Mouse (Mus musculus) heart, embryonic 12.5 days (tissue): ENCODE data around the gene Cnga1. TPM values are rescaled to one million over a fixed set of nuclear protein-coding genes. Genes with fewer than 3 reads are reported as not detected.
"Not testable (repeated sequence)": the region's sequence is repeated elsewhere in the genome, so short reads cannot be mapped to it uniquely, and the experiment has no call there.

ENCODE experiments used
- ATAC-seq: fragments of 200-750 bp; cut with Nextera tagmentation; 2 replicates; pipeline ENCODE4 v1.8.0; 2017; ENCODE audit warnings: moderate TSS enrichment, moderate library complexity; ENCODE audit not compliant: insufficient number of reproducible peaks, low FRiP score
- H3K27ac ChIP-seq: fragments of 300-500 bp; sonication (generic); 2 replicates; pipeline ENCODE4 v1.5.1; 2016; ENCODE audit warnings: mild to moderate bottlenecking, moderate library complexity; ENCODE audit not compliant: poor library complexity, severe bottlenecking
- H3K27me3 ChIP-seq: fragments of 300-500 bp; sonication (generic); replicated peaks from 2 replicates; pipeline ENCODE4 v1.6.1; 2016; ENCODE audit warnings: mild to moderate bottlenecking, moderate library complexity
- H3K36me3 ChIP-seq: fragments of 300-500 bp; sonication (generic); 2 replicates; pipeline ENCODE4 v1.6.1; 2016; ENCODE audit warnings: mild to moderate bottlenecking, moderate library complexity
- H3K4me1 ChIP-seq: fragments of 300-500 bp; sonication (generic); replicated peaks from 2 replicates; pipeline ENCODE4 v1.6.1; 2016; ENCODE audit warnings: mild to moderate bottlenecking
- H3K4me2 ChIP-seq: fragments of 300-500 bp; sonication (generic); 2 replicates; pipeline ENCODE4 v1.6.1; 2016; ENCODE audit warnings: mild to moderate bottlenecking, moderate library complexity
- H3K4me3 ChIP-seq: fragments of 300-500 bp; sonication (generic); 2 replicates; pipeline ENCODE4 v1.5.1; 2016; ENCODE audit warnings: mild to moderate bottlenecking
- H3K9ac ChIP-seq: fragments of 300-500 bp; sonication (generic); 2 replicates; pipeline ENCODE4 v1.6.1; 2016; ENCODE audit warnings: mild to moderate bottlenecking, moderate library complexity
- H3K9me3 ChIP-seq: fragments of 300-500 bp; sonication (generic); replicated peaks from 2 replicates; pipeline ENCODE4 v1.6.1; 2016; ENCODE audit warnings: mild to moderate bottlenecking, moderate library complexity
- WGBS: fragments of 180-500 bp; shearing (Covaris S2); methylation state at CpG from one replicate; pipeline ENCODE4 v1.1.7; 2016; 5-methylcytosine and 5-hydroxymethylcytosine counted together
- polyA plus RNA-seq: library from polyadenylated mRNA; unstranded; fragments of >200 nt; fragmentation: Nextera tagmentation; extraction: Ambion mirVana; gene quantifications from 2 replicates; pipeline ENCODE4 v1.2.1, GENCODE M21; 2016

The Cnga1 gene
- polyA plus RNA-seq, 1 experiment from 2014 or later: not detected

- H3K4me3 ChIP-seq: no peak overlapping the region
- 91% methylated on average over 1 of the region's 1 CpGs for WGBS
- no peaks in the 10 kb centered on the region for H3K36me3 ChIP-seq
- H3K27me3 ChIP-seq: peaks cover 10% of the 10 kb centered on the region
- ATAC-seq: no peak
- no peaks in the 10 kb centered on the region for H3K4me1 ChIP-seq
- H3K4me2 ChIP-seq: no peak overlapping the region
- no peak overlapping the region for H3K9ac ChIP-seq
- H3K9me3 ChIP-seq: no peaks in the 10 kb centered on the region
- no peak overlapping the region for H3K27ac ChIP-seq
Measured at GRCm38 (mm10) chr5:72640072-72640471, 4.0 kb downstream of the Cnga1 start.

- Histone ChIP-seq H3K36me3 (no peaks in the 10 kb centered on the region), H3K4me1 (no peaks in the 10 kb centered on the region), H3K9ac (no peak overlapping the region), H3K9me3 (no peaks in the 10 kb centered on the region), H3K4me2 (no peak overlapping the region), H3K27me3 (no peaks in the 10 kb centered on the region), H3K4me3 (no peak overlapping the region), H3K27ac (no peak overlapping the region)
- WGBS: 79% methylated on average over 3 of the region's 3 CpGs
- no peak for ATAC-seq
Measured at GRCm38 (mm10) chr5:72636576-72636975, 7.5 kb downstream of the Cnga1 start.

- H3K4me2 ChIP-seq: no peak overlapping the region
- no peaks in the 10 kb centered on the region for H3K27me3 ChIP-seq
- WGBS: 39% methylated on average over 3 of the region's 3 CpGs
- ATAC-seq: no peak
- H3K27ac ChIP-seq: no peak overlapping the region
- no peak overlapping the region for H3K4me3 ChIP-seq
- H3K4me1 ChIP-seq: no peaks in the 10 kb centered on the region
- H3K9me3 ChIP-seq: no peaks in the 10 kb centered on the region
- no peaks in the 10 kb centered on the region for H3K36me3 ChIP-seq
- H3K9ac ChIP-seq: no peak overlapping the region
Measured at GRCm38 (mm10) chr5:72636122-72636521, 8.0 kb downstream of the Cnga1 start.

DNA sequence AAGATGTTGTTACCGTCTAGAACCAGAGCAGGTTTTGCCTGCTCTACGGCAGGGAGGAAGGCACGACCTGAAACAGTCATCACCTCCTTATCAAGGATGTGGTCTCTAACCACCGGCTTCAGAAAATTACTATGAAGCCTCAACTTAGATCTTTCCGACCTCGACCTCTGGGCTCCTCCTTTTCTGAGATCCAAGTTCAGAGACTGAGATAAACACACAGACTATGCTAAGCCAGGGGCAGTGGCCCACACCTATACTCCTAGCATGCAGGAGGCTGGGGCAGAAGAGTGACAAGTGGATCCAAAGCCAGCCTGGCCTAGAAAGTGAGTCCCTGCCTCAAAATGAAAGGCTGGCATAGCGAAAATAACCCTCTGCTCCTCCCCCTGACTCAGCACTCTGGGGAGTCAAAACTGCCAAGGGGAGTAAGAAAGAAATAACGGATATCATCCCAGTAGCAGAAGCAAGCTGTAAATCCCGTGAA, 9.2 kb downstream of the Cnga1 start:
- Histone ChIP-seq H3K4me2 (no peak overlapping the region), H3K4me3 (no peak overlapping the region), H3K4me1 (no peaks in the 10 kb centered on the region), H3K27ac (no peak overlapping the region), H3K9me3 (no peaks in the 10 kb centered on the region), H3K36me3 (no peaks in the 10 kb centered on the region), H3K27me3 (no peaks in the 10 kb centered on the region), H3K9ac (no peak overlapping the region)
- no peak for ATAC-seq
- 62% methylated on average over 9 of the region's 9 CpGs for WGBS

DNA sequence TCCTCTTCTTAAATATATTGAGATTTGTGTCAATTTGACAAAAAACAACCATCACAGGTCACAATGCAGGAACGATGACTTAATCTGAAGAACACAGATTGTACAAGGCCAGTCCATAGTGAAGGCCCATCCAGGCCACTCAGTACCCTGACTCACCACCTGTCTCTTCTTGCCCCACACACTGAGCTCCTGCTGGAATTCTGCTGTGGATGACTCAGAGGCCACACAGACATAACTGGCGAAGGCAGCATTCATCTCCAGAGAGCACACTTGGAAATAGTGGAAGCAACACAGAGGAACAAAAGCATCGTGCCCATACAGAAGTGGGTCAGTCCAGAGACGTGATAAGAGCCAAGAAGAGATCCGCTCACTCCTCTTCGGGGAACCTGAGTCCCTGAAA, 14.0 kb downstream of the Cnga1 start:
- Histone ChIP-seq H3K9ac (no peak overlapping the region), H3K9me3 (no peaks in the 10 kb centered on the region), H3K4me1 (no peaks in the 10 kb centered on the region), H3K27me3 (no peaks in the 10 kb centered on the region), H3K27ac (no peak overlapping the region), H3K36me3 (no peaks in the 10 kb centered on the region), H3K4me2 (no peak overlapping the region), H3K4me3 (no peak overlapping the region)
- 74% methylated on average over 6 of the region's 6 CpGs for WGBS
- no peak for ATAC-seq

DNA sequence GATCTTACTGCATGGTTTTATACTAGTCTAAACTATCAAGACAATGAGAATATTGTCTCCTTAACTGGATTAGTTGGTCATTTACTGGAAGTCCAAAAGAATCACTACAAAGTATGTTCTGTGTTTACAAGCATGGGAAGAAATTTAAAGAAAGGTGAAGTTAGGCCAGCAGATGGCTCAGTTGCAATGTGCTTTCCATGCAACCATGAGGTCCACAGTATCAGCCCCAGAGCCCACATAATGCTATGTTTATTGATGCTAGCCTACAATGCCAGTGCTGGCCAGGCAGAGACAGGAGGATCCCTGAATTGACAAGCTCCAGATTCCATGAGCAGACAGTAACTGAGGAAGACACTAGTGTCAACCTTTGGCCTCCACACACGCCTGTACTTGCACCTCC, 23.1 kb downstream of the Cnga1 start:
- no peaks in the 10 kb centered on the region for H3K4me1 ChIP-seq
- H3K27me3 ChIP-seq: no peaks in the 10 kb centered on the region
- H3K4me3 ChIP-seq: no peak overlapping the region
- no peak overlapping the region for H3K4me2 ChIP-seq
- WGBS: 77% methylated on average over 1 of the region's 1 CpGs
- H3K9me3 ChIP-seq: no peaks in the 10 kb centered on the region
- H3K36me3 ChIP-seq: no peaks in the 10 kb centered on the region
- H3K27ac ChIP-seq: no peak overlapping the region
- ATAC-seq: no peak
- H3K9ac ChIP-seq: no peak overlapping the region

DNA sequence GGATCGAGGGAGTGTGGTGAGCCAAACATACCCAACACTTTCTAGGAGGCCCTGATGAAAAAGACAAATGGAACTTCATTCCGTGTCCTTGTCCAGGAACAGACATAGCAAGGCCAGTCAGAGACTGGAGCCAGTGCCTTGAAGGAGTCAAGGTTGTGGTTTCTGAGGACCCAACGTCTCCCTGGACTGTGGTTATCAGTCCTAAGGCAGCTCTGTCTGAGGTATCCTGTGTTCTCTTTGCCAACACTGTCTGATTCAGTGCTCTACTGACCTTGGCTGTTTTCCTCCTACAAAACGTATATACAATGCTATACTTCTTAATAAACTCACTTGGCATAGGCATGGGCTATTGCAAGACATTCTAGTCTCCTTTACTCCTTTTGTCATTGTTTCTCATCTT, 26.7 kb downstream of the Cnga1 start:
- no peaks in the 10 kb centered on the region for H3K27me3 ChIP-seq
- H3K27ac ChIP-seq: no peak overlapping the region
- H3K36me3 ChIP-seq: no peaks in the 10 kb centered on the region
- H3K4me2 ChIP-seq: no peak overlapping the region
- no peak overlapping the region for H3K9ac ChIP-seq
- H3K9me3 ChIP-seq: no peaks in the 10 kb centered on the region
- no peak for ATAC-seq
- no peak overlapping the region for H3K4me3 ChIP-seq
- no peaks in the 10 kb centered on the region for H3K4me1 ChIP-seq
- WGBS: 75% methylated on average over 4 of the region's 4 CpGs

- no peak overlapping the region for H3K4me3 ChIP-seq
- H3K9ac ChIP-seq: no peak overlapping the region
- no peak overlapping the region for H3K4me2 ChIP-seq
- no peaks in the 10 kb centered on the region; the same call in 1 of the 2 replicates for H3K9me3 ChIP-seq
- WGBS: 82% methylated on average over 4 of the region's 4 CpGs
- H3K4me1 ChIP-seq: 0 out of 2 replicates have a peak, but pooled peaks cover 5% of the 10 kb centered on the region
- ATAC-seq: no peak
- H3K27ac ChIP-seq: no peak overlapping the region
- H3K27me3 ChIP-seq: no peaks in the 10 kb centered on the region
- no peaks in the 10 kb centered on the region for H3K36me3 ChIP-seq
Measured at GRCm38 (mm10) chr5:72603138-72603537, 40.9 kb downstream of the Cnga1 start.

- Histone ChIP-seq H3K36me3 (no peaks in the 10 kb centered on the region), H3K9me3 (no peaks in the 10 kb centered on the region), H3K27ac (no peak overlapping the region), H3K9ac (no peak overlapping the region), H3K4me2 (no peak overlapping the region), H3K27me3 (no peaks in the 10 kb centered on the region), H3K4me1 (no peaks in the 10 kb centered on the region), H3K4me3 (no peak overlapping the region)
- no peak for ATAC-seq
- 15% methylated on average over 5 of the region's 5 CpGs for WGBS
Measured at GRCm38 (mm10) chr5:72601006-72601405, 43.1 kb downstream of the Cnga1 start.

- Histone ChIP-seq H3K9me3 (no peaks in the 10 kb centered on the region), H3K4me1 (peaks cover 5% of the 10 kb centered on the region; the same call in 1 of the 2 replicates), H3K4me2 (peak within 1 kb of the TSS; percentile 87), H3K4me3 (peak within 1 kb of the TSS; percentile 50), H3K9ac (peak within 1 kb of the TSS; percentile 55), H3K27ac (no peak within 1 kb of the TSS), H3K27me3 (peaks cover 36% of the 10 kb centered on the region), H3K36me3 (no peaks in the 10 kb centered on the region)
- 5% methylated on average over 38 of the region's 38 CpGs for WGBS
- peak; percentile 39; the same call in 1 of the 2 replicates for ATAC-seq
Measured at GRCm38 (mm10) chr5:72587192-72587681, 56.8 kb downstream of the Cnga1 start, which contains the start of gene Gm5868. Gene Gm5868 (minus strand): TSS chr5:72587551.

DNA sequence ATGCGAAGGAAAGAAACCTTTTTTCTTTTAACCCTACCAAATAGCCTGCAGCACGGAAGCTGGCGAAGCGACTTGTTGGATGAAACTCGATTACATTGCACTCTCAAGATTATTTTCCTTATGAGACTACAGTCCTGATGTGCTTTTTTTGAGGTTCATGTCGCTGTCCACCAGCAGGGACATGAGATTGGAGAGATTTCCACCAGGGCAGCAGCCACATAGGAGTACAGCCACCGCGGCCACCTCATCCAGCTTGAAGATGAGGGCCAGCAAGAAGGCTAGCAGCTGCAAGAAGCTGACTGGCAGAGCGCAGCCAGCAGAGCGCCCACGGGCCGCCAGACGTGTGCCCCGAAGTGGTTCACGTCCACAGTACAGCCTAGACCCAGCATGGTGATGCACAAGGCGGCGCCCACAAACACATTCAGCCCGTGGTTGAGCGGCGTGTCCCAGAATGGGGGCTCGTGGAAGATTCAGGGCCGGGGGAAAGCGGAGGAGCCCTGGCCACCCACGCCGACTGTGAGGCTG, 57.3 kb downstream of the Cnga1 start:
- peak overlapping the region; percentile 55 for H3K9ac ChIP-seq
- ATAC-seq, H3K27ac ChIP-seq, H3K4me1 ChIP-seq, H3K36me3 ChIP-seq, H3K9me3 ChIP-seq: not testable (repeated sequence)
- peaks cover 38% of the 10 kb centered on the region for H3K27me3 ChIP-seq
- H3K4me3 ChIP-seq: peak overlapping the region; percentile 50
- 44% methylated on average over 25 of the region's 25 CpGs for WGBS
- H3K4me2 ChIP-seq: peak overlapping the region; percentile 87

GRCm38 (mm10) chr5:72586122-72586521, 58.0 kb downstream of the Cnga1 start:
- peaks cover 44% of the 10 kb centered on the region for H3K27me3 ChIP-seq
- H3K36me3 ChIP-seq, H3K4me1 ChIP-seq, H3K9me3 ChIP-seq, ATAC-seq, H3K4me3 ChIP-seq, H3K9ac ChIP-seq, H3K4me2 ChIP-seq, H3K27ac ChIP-seq: not testable (repeated sequence)
- 46% methylated on average over 7 of the region's 7 CpGs for WGBS
